Mouse (Mus musculus): ENCODE results near the gene Dlk1. TPM values are rescaled to one million over a fixed set of nuclear protein-coding genes. Genes with fewer than 3 reads are reported as not detected.

Gene Dlk1
- polyA plus RNA-seq, 1 experiment from 2014 or later: 540 TPM

DNA sequence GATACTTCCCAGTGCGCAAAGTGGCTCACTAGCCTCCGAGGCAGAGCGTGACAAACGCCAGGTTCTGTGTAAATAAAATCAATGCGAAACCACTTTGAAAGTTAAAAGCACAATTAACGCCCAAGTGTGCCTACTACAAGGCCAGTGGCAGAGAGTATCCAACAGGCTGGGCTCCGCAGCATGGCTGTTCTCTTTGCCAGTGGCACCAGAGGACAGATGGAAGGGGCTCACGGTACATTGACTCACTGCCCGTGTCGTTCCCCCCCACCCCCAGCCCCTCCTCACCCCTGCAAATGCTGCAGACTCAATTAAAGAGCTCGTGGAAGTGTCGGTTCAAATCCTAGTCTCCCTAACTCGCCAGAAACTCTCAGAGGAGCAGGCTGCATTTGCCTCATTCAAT lies 10.5 kb upstream of the Dlk1 start:
- 62% methylated on average over 13 of the region's 13 CpGs for WGBS (ENCODE audit: insufficient replicate concordance)
- H3K4me1 ChIP-seq: peaks cover 81% of the 10 kb centered on the region
- no peak for ATAC-seq

GRCm38 (mm10) chr12:109443276-109443675 lies 9.3 kb upstream of the Dlk1 start:
- ATAC-seq: no peak
- Histone ChIP-seq H3K27ac (no peak overlapping the region), H3K9ac (no peak overlapping the region), H3K9me3 (replicated peaks) (no peaks in the 10 kb centered on the region), H3K4me3 (no peak overlapping the region), H3K4me2 (no peak overlapping the region), H3K27me3 (replicated peaks) (peaks cover 41% of the 10 kb centered on the region), H3K36me3 (no peaks in the 10 kb centered on the region), H3K4me1 (peaks cover 73% of the 10 kb centered on the region)
- WGBS (ENCODE audit: insufficient replicate concordance): 55% methylated on average over 3 of the region's 3 CpGs

More for the DNA sequence above, 10.5 kb upstream of the Dlk1 start:
- no peak overlapping the region for H3K4me3 ChIP-seq
- H3K4me2 ChIP-seq: no peak overlapping the region
- peaks cover 30% of the 10 kb centered on the region for H3K27me3 ChIP-seq (replicated peaks)
- no peaks in the 10 kb centered on the region for H3K9me3 ChIP-seq (replicated peaks)
- H3K36me3 ChIP-seq: no peaks in the 10 kb centered on the region
- no peak overlapping the region for H3K27ac ChIP-seq
- H3K9ac ChIP-seq: no peak overlapping the region

- ATAC-seq: no peak
- no peak overlapping the region for H3K27ac ChIP-seq
- H3K4me2 ChIP-seq: no peak overlapping the region
- peaks cover 57% of the 10 kb centered on the region for H3K27me3 ChIP-seq (replicated peaks)
- H3K9ac ChIP-seq: no peak overlapping the region
- H3K9me3 ChIP-seq (replicated peaks): no peaks in the 10 kb centered on the region
- no peak overlapping the region for H3K4me3 ChIP-seq
- H3K4me1 ChIP-seq: peaks cover 66% of the 10 kb centered on the region
- H3K36me3 ChIP-seq: no peaks in the 10 kb centered on the region
- 42% methylated on average over 5 of the region's 5 CpGs for WGBS (ENCODE audit: insufficient replicate concordance)
Observed at GRCm38 (mm10) chr12:109444999-109445398, 7.6 kb upstream of the Dlk1 start.

DNA sequence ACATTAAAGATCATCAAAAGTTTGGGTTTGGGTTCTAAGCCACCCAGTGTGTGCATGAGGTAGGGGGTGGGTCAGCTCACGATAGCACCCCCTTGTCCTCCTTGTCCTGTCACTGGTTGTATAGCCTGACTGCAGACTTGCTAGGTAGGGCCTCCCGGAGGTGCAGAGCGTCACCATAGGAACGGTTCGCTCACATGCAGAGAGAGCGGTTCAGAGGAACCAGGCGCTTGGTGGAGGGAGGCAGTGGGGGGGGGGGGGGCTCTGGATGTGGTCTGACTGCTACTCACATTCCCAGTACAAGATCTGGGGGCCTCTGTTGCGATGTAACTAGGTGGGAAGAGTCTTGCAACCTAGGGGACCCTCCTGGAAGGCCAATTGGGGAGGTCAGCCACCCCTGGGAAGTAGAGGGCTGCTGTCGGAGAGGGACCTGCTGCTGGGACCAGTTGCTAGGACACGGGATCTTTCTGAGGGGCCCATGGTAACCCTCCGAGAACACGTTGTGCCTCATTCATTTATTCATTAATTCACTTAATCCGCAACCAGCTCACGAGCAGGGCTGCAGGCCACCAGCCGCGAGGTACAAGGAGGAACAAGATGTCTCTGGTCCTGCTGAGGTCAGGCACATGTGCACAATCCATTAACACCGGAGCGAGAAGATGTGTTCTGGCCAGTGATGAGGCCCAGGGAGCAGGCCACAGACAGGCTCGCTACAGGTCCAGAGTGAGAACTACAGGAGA lies 7.0 kb upstream of the Dlk1 start:
- H3K9me3 ChIP-seq (replicated peaks): no peaks in the 10 kb centered on the region
- H3K9ac ChIP-seq: no peak overlapping the region
- no peak overlapping the region for H3K4me3 ChIP-seq
- no peak overlapping the region for H3K27ac ChIP-seq
- H3K4me1 ChIP-seq: peaks cover 65% of the 10 kb centered on the region
- H3K4me2 ChIP-seq: peak overlapping the region; percentile 48
- peak; percentile 18; the same call in 1 of the 2 replicates for ATAC-seq
- H3K27me3 ChIP-seq (replicated peaks): peaks cover 64% of the 10 kb centered on the region
- 30% methylated on average over 19 of the region's 19 CpGs for WGBS (ENCODE audit: insufficient replicate concordance)
- H3K36me3 ChIP-seq: no peaks in the 10 kb centered on the region

GRCm38 (mm10) chr12:109446236-109446941 lies 6.2 kb upstream of the Dlk1 start:
- no peak for ATAC-seq
- Histone ChIP-seq H3K4me1 (peaks cover 65% of the 10 kb centered on the region), H3K9ac (no peak overlapping the region), H3K27ac (no peak overlapping the region), H3K4me2 (peak overlapping the region; percentile 48), H3K9me3 (replicated peaks) (no peaks in the 10 kb centered on the region), H3K36me3 (no peaks in the 10 kb centered on the region), H3K27me3 (replicated peaks) (peaks cover 71% of the 10 kb centered on the region), H3K4me3 (peak overlapping the region; percentile 9; the same call in 1 of the 2 replicates)
- WGBS (ENCODE audit: insufficient replicate concordance): 8% methylated on average over 18 of the region's 18 CpGs

DNA sequence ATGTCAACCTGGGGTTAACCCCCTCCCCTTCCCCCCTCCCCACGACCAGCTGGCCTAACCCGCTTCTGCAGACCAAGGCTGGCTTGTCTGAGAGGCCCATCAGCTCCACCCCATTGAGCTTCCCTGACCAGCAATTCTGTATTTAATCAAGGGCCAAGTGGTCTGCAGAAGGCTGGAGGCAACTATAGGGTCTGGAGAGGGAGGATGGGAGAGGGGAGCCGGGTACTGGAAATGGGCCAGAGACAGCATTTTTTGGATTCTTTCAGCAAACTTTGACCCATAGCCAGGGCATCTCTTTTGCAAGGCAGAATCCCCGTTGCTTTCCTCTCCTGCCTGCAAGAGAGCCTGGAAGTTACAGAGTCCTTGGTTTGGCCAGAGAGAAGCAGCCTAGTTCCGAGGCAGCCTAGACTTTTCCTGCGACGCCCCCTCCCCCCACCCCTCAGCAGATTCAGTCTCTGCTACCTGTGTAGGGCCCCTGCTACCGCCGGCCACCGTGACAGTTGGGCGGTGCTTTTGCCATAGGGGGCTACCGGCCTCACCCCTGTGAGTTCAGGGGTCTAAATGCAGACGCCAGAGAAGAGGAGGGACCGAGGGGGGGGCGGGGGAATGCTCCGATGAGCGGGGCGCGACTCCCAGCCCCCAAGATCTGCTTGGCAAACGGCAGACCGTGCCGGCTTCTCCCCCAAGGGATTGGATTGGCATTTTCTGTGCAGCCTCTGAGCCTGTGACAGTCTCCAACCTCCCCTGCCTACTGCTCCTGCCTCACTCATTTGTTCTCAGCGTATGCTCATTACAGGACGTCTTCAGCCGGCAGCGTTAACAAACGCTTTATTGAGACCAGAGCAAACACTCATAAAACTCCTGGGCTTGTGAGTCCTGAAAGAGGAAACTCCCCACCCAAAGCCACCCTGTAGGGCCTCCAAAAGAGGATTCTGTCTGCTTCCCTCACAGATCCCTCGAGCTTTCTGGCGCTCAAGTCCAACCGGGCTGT lies 2.9 kb upstream of the Dlk1 start:
- peak overlapping the region; percentile 20; the same call in 1 of the 2 replicates for H3K4me3 ChIP-seq
- no peaks in the 10 kb centered on the region for H3K9me3 ChIP-seq (replicated peaks)
- H3K27me3 ChIP-seq (replicated peaks): peaks cover 96% of the 10 kb centered on the region
- H3K9ac ChIP-seq: no peak overlapping the region; the same call in 1 of the 2 replicates
- peaks cover 50% of the 10 kb centered on the region for H3K4me1 ChIP-seq
- peak overlapping the region; percentile 61 for H3K27ac ChIP-seq
- WGBS (ENCODE audit: insufficient replicate concordance): 3% methylated on average over 29 of the region's 30 CpGs
- H3K36me3 ChIP-seq: no peaks in the 10 kb centered on the region
- H3K4me2 ChIP-seq: peak overlapping the region; percentile 57
- no peak for ATAC-seq

DNA sequence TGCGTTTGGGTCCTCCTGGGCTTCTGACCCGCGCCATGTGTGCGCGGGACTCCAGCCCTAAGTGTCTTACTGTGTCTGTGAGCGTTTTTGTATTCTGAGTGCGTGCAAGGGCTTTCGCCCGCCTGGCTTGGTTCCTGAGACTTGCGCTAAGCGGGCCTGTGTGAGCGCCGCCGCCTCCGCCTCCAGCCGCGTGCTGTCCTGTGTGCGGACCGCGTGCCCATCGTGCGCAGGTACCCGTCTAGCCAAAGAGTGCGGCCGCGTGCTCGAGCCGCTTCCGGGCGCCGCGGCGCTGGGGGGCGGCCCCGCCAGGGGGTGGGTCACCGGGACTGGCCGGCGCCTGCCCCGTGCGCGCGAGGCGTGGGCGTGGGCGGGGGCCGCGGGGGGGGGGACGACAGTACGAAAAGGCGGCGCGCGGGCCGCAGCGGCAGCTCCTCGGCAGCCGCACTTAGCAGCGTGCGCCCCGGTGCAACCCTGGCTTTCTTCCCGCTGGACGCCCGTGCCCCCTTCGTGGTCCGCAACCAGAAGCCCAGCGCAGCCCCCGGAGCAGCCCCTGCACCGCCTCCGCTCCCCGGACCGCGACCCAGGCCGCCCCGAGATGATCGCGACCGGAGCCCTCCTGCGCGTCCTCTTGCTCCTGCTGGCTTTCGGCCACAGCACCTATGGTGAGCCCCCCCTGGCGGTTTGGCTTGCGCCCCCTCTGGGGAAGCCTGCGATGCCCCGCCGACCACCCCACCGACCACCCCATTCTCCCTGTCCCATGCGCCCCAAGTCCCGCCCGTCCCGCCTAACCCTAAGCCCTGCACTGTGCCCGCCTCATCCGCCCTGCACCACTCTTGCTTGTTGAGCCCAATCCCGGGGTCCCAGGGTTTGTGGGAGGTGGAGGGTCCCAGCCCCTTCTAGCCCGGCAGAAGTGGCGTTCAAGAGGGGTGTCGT lies 708 bp downstream of the Dlk1 start:
- peak overlapping the region; percentile 55 for H3K4me3 ChIP-seq
- ATAC-seq: peak; percentile 63
- H3K4me2 ChIP-seq: peak overlapping the region; percentile 51
- WGBS (ENCODE audit: insufficient replicate concordance): 4% methylated on average over 82 of the region's 96 CpGs
- no peaks in the 10 kb centered on the region for H3K9me3 ChIP-seq (replicated peaks)
- H3K4me1 ChIP-seq: peaks cover 32% of the 10 kb centered on the region
- H3K27ac ChIP-seq: peak overlapping the region; percentile 79
- H3K27me3 ChIP-seq (replicated peaks): peaks cover 97% of the 10 kb centered on the region
- peak overlapping the region; percentile 68 for H3K9ac ChIP-seq
- H3K36me3 ChIP-seq: peaks cover 12% of the 10 kb centered on the region

- Histone ChIP-seq H3K4me2 (peak overlapping the region; percentile 51), H3K9me3 (replicated peaks) (no peaks in the 10 kb centered on the region), H3K36me3 (peaks cover 13% of the 10 kb centered on the region), H3K4me3 (peak overlapping the region; percentile 55), H3K27ac (peak overlapping the region; percentile 79), H3K9ac (peak overlapping the region; percentile 68), H3K4me1 (peaks cover 30% of the 10 kb centered on the region), H3K27me3 (replicated peaks) (peaks cover 98% of the 10 kb centered on the region)
- 15% methylated on average over 13 of the region's 13 CpGs for WGBS (ENCODE audit: insufficient replicate concordance)
- no peak for ATAC-seq
Observed at GRCm38 (mm10) chr12:109454137-109454536, 1.5 kb downstream of the Dlk1 start.

- H3K9ac ChIP-seq: no peak overlapping the region
- ATAC-seq: no peak
- no peaks in the 10 kb centered on the region for H3K9me3 ChIP-seq (replicated peaks)
- no peak overlapping the region for H3K4me3 ChIP-seq
- peak overlapping the region; percentile 79; the same call in 1 of the 2 replicates for H3K27ac ChIP-seq
- H3K4me1 ChIP-seq: peaks cover 10% of the 10 kb centered on the region
- H3K4me2 ChIP-seq: peak overlapping the region; percentile 51
- 24% methylated on average over 9 of the region's 9 CpGs for WGBS (ENCODE audit: insufficient replicate concordance)
- peaks cover 25% of the 10 kb centered on the region for H3K36me3 ChIP-seq
- H3K27me3 ChIP-seq (replicated peaks): peaks cover 96% of the 10 kb centered on the region
Observed at GRCm38 (mm10) chr12:109456531-109457202, 4.0 kb downstream of the Dlk1 start.

DNA sequence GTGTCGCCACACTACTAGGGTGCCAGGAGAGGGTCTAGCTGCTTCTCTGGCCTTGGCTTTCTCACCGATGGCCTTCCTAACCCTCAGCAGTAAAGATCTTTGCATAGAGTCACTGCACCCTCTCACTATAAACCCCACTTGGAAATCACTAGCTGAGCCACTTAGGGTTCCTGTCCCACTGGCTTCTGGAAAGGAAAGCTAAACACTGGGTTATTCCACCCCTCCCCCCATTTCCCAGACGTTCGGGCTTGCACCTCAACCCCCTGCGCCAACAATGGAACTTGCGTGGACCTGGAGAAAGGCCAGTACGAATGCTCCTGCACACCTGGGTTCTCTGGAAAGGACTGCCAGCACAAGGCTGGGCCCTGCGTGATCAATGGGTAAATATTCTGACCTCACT lies 5.2 kb downstream of the Dlk1 start:
- H3K4me2 ChIP-seq: no peak overlapping the region
- no peak for ATAC-seq
- no peaks in the 10 kb centered on the region for H3K9me3 ChIP-seq (replicated peaks)
- peaks cover 25% of the 10 kb centered on the region for H3K36me3 ChIP-seq
- peak overlapping the region; percentile 51 for H3K27ac ChIP-seq
- no peak overlapping the region for H3K9ac ChIP-seq
- WGBS (ENCODE audit: insufficient replicate concordance): 36% methylated on average over 8 of the region's 8 CpGs
- peaks cover 3% of the 10 kb centered on the region; the same call in 1 of the 2 replicates for H3K4me1 ChIP-seq
- H3K27me3 ChIP-seq (replicated peaks): peaks cover 84% of the 10 kb centered on the region
- no peak overlapping the region for H3K4me3 ChIP-seq
